Mouse (Mus musculus) brain, embryonic 18.5 days (tissue): ENCODE results near the gene Olfr1382.
"Not testable (repeated sequence)": the region's sequence is repeated elsewhere in the genome, so short reads cannot be mapped to it uniquely, and the experiment has no call there.

Experiments used
- DNase-seq: peaks from one replicate; pipeline ENCODE4 v3.0.0-alpha.2; 2012; ENCODE audit warnings: low read depth, low spot score

The Olfr1382 gene

DNA sequence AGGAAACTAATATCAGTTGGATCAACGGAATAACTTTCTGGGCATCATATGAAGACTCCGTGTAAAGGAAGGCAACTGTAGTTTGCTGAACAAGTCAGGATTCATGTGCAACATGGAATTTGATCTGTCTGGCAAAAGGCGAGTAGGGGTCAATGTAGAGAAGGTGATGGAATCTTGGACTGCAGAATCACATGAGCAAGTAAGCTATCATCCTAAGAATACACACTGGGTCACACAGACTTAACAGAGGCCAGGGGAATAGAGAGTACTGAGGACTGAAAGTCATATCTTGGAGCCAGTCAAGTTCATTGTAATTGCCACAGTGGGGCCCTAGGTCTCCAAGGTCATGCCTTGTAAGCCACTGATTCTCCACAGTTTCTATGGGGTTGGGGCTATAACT is at the start of gene Olfr1382:
Gene Olfr1382, plus strand, starts transcription at position 301 of the 400 bp plus-strand sequence.
- no peak for DNase-seq

DNA sequence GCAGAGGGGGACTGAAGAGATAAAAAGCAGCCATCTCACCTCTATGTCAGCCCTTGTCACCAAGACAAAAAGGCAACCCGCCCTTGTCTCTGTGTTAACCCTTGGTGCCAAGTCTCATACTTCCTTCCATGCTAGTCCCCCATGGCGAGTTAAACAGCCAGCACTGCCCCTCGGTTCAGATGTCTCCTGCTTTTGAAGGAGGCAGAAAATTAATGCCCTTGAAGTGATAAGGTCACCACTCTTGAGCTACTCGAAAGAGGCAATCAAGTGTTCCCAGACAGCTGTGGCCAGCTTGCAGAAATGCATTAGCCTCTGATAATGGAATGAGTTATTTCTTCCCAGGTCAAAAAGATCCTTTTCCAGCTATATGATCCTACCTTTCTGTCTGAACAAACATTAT is 42.1 kb upstream of the Olfr1382 start:
- DNase-seq, result no peak

DNA sequence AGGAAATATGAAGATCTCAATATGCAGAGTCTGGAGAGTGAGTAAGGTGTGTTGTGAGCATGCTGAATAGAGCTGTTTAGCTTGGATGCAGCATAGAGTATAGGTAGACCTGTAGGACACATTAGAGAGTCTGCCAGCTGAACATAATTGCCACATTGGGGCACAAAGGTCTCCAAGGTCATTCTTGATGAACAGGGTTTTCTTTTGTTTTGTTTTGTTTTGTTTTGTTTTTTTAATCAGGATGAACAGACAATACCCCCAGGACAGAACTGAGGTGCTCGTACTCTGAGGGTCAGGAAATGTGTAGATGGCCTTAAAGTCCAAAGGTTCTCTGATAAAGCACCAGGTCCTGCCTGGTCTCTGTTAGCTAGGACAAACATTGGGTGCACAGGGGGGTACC is 39.3 kb upstream of the Olfr1382 start, which contains the start of gene Olfr1385:
Gene Olfr1385, plus strand, starts transcription at position 301 of the 400 bp plus-strand sequence.
- not testable (repeated sequence) for DNase-seq

DNA sequence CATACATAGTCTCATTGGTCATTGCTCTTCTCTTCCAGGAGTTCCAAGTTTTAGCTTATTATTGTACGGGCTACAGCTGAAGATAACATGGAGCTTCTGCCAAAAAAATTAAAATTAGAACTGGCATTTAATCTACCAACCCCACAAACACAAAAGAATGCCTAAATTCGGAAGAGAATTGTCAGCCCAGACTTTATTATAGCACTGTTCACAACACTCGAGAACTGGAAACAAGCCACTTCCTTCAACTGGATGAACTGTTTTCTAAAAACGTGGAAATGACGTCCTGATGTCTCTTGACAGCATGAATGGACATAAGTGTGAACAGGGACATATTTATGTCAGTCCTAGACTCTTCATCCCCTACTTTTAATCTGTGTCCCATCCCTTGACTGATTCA is 10.0 kb upstream of the Olfr1382 start:
- no peak for DNase-seq

DNA sequence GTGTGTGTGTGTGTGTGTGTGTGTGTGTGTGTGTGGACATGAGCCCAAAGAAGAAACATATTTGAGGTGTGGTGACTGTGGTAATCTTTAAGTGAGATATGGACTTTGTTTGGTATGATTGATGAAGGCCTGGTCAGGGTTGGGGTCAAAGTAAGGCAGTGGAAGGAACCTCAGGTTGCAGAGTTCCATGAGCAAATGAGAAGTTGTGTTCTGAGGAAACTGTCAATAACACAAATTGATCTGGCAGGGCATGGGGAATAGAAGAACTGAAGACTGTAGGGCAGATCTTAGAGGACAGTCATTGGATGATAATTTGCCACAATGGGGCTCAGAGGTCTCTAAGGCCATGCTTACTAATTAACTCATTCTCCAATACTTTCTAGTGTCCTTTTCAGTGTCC is 8.7 kb upstream of the Olfr1382 start, which contains the start of gene Olfr1383:
Gene Olfr1383, plus strand, starts transcription at position 301 of the 400 bp plus-strand sequence.
- DNase-seq, result no peak

DNA sequence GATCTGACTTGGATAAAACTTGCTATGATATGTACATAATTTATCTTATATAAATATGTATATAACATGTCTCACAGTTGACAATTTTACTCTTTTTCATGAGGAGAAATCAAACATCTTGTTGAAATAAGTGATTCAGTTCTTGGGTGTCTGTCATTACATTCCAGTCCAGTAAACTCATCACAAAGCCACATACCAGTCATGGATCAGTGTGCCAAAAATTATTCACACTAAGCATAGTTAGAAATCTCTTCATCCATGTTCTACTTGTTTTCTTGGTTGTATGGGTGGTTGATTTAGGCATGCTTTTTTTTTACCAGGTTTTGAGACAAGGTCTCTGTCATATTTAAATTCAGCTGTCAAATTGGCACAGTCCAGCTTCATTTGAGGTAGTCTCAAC is 4.7 kb downstream of the Olfr1382 start:
- DNase-seq, result no peak

DNA sequence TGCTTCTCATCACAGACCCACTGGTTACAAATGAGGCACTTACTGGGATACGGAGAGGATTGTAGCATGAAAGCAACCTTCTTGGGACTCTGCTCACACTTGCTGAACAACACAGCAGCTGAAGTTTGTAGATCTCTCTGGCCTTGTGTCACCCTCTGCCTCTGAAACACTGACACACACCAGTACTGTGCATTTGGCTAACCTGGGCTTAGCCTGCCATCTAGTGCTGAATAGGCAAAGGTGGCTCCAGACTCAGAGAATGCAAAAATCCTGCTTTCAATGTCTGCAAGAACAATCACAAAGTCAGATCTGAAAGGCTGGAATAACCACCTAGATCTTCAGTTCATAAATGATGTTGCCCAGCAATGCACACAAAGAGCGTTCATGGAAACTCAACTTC is 8.6 kb downstream of the Olfr1382 start:
- not testable (repeated sequence) for DNase-seq

DNA sequence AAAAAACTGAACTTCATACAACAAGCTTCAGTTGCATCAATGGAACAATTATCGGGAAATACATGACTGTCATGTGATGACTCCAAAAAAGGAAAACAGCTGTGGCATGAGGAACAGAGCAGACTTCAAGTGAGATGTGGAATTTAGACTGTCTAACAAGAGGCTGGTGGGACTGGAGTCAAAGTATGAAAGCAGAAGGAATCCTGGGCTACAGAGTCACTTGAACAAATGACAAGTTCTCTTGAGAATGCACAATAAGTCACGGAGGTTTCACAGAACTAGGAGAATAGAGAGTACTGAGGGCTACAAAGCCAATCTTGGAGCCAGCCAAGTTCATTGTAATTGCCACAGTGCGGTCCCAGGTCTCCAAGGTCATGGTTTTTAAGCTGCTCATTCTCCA is 15.1 kb downstream of the Olfr1382 start, which contains the start of gene Olfr1381:
Gene Olfr1381, plus strand, starts transcription at position 301 of the 400 bp plus-strand sequence.
- DNase-seq, result not testable (repeated sequence)

DNA sequence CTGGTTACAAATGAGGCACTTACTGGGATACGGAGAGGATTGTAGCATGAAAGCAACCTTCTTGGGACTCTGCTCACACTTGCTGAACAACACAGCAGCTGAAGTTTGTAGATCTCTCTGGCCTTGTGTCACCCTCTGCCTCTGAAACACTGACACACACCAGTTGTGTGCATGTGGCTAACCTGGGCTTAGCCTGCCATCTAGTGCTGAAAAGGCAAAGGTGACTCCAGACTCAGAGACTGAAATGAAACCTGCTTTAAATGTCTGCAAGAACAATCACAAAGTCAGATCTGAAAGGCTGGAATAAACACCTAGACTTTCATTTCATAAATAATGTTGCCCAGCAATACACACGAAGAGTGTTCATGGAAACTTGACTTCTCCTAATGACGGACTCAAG is 26.0 kb downstream of the Olfr1382 start:
- DNase-seq, result not testable (repeated sequence)

DNA sequence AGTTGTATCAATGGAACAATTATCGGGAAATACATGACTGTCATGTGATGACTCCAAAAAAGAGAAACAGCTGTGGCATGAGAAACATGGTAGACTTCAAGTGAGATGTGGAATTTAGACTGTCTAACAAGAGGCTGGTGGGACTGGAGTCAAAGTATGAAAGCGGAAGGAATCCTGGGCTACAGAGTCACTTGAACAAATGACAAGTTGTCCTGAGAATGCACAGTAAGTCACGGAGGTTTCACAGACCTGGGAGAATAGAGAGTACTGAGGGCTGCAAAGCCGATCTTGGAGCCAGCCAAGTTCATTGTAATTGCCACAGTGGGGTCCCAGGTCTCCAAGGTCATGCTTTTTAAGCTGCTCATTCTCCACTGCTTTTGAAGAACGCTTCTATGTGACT is 28.5 kb downstream of the Olfr1382 start, which contains the start of gene Olfr1380:
Gene Olfr1380, plus strand, starts transcription at position 301 of the 400 bp plus-strand sequence.
- not testable (repeated sequence) for DNase-seq

DNA sequence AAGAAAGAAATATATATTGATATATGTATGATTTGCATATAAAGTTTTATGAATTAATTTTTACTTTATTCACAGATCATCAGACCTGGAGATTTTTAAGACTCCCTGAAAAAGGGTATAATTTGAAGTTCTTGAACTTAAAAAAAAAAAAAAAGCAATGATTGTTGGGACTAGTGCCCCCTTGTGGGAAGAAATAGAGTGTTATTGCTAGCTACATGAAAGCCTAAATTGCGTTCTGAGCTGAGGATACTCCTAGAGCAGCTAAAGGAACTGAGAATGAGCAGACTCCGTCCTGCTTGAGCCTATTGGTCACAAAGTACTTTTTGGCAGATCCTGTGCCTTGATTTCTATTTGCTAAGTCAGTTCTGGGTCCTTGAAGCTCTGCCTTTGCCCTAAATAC is 47.0 kb downstream of the Olfr1382 start:
- not testable (repeated sequence) for DNase-seq

DNA sequence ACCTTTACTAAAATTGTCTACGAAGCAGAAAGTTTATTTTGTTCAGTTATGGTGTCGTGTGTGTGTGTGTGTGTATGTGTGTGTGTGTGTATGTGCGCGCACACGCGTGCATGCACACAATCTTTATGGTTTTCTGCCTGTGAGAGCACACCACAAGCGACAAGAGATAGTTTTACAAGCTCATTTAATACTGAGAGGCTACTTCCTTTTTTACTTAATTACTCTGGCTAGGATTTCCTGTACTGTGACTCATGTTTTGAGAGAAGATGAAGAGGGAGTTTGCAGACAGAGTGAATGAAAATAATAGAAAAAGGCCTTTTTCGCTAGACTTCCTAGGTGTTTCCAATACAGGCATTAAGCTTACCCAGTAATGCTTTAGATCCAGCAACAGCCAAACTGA is 52.4 kb downstream of the Olfr1382 start:
- DNase-seq, result not testable (repeated sequence)
